Mouse (Mus musculus) kidney, postnatal 25 days (tissue): Measurements from ENCODE around the gene Acsm5.

Source experiments
- DNase-seq, 2 experiments: peaks; one replicate each; pipeline ENCODE4 v3.0.0; 2021; ENCODE audit warnings: mixed read lengths in 2 of 2

Gene Acsm5

GRCm38 (mm10) chr7:119550471-119551222, 31.4 kb downstream of the Acsm5 start:
- peak; percentile 41 to 58 for DNase-seq

GRCm38 (mm10) chr7:119554040-119554439, 34.8 kb downstream of the Acsm5 start, which contains the start of gene Acsm2:
TSS of gene Acsm2 (plus strand) at chr7:119554340.
- no peak for DNase-seq

- peak in 1 of 2 experiments; percentile 41 for DNase-seq
These were observed 40.7 kb downstream of the Acsm5 start for GRCm38 (mm10) chr7:119559789-119560451.

GRCm38 (mm10) chr7:119560452-119560835, 41.2 kb downstream of the Acsm5 start:
- DNase-seq = peak in 1 of 2 experiments; percentile 57

GRCm38 (mm10) chr7:119561441-119561840, 42.2 kb downstream of the Acsm5 start:
- peak in 1 of 2 experiments; percentile 37 for DNase-seq

- peak in 1 of 2 experiments; percentile 55 for DNase-seq
These were observed 43.2 kb downstream of the Acsm5 start for GRCm38 (mm10) chr7:119562476-119562875.

- peak; percentile 64 to 77 for DNase-seq
These were observed 75.4 kb downstream of the Acsm5 start for GRCm38 (mm10) chr7:119594530-119595107.
